Mouse (Mus musculus) left cerebral cortex, adult 8-10 months (tissue): ENCODE measurements around the gene Uncx. TPM values are rescaled to one million over a fixed set of nuclear protein-coding genes. Genes with fewer than 3 reads are reported as not detected.

ENCODE experiments used
- total RNA-seq, 4 experiments: library from RNA; stranded (reverse); gene quantifications; 2 replicates each; pipeline ENCODE4 v1.2.4; 2022

The Uncx gene
- total RNA-seq, 4 experiments from 2014 or later = 0.14 to 0.74 (median 0.14) TPM; not detected in 1

Other genes starting within 250 kb of the Uncx start
- gene Adap1, start 217.9 kb upstream of the Uncx start, total RNA-seq = 100 to 1,000 TPM; 207 to 227 (median 217) TPM
- 10 to 100 TPM; 59.2 to 62.6 (median 61.3) TPM for gene Cox19, start 192.1 kb upstream of the Uncx start, total RNA-seq
- not detected for gene Cyp2w1, start 190.9 kb upstream of the Uncx start, total RNA-seq
- gene Gpr146, start 165.8 kb upstream of the Uncx start, total RNA-seq = 10 to 100 TPM; 15.9 to 17.1 (median 16.4) TPM
- 1 to 10 TPM in 1 of 4 experiments, under 1 TPM in 3; 0.32 to 1.5 (median 0.70) TPM for gene C130050O18Rik, start 138.2 kb upstream of the Uncx start, total RNA-seq
- 1 to 10 TPM; 2.5 to 3.7 (median 3.3) TPM for gene Gper1, start 120.3 kb upstream of the Uncx start, total RNA-seq
- 10 to 100 TPM; 12.6 to 16.6 (median 15.2) TPM for gene 3110082I17Rik, start 83.0 kb upstream of the Uncx start, total RNA-seq
- gene Zfand2a, start 58.9 kb upstream of the Uncx start, total RNA-seq = 10 to 100 TPM; 45.5 to 52.6 (median 50.4) TPM
- gene Micall2, start 192.8 kb downstream of the Uncx start, total RNA-seq = 1 to 10 TPM; 2.4 to 3.3 (median 2.7) TPM
- 100 to 1,000 TPM in 2 of 4 experiments, 10 to 100 TPM in 2; 97.1 to 104 (median 99.7) TPM for gene Ints1, start 232.2 kb downstream of the Uncx start, total RNA-seq
- gene Mafk, start 248.0 kb downstream of the Uncx start, total RNA-seq = 10 to 100 TPM in 2 of 4 experiments, 1 to 10 TPM in 2; 8.6 to 13.0 (median 10.0) TPM